Mouse (Mus musculus) lung, postnatal 0 days (tissue): ENCODE data around the gene Pradc1. TPM values are rescaled to one million over a fixed set of nuclear protein-coding genes. Genes with fewer than 3 reads are reported as not detected.
"Not testable (repeated sequence)": the region's sequence is repeated elsewhere in the genome, so short reads cannot be mapped to it uniquely, and the experiment has no call there.

Source experiments
- ATAC-seq: fragments of 200-750 bp; cut with Nextera tagmentation; 2 replicates; pipeline ENCODE4 v1.8.0; 2017; ENCODE audit warnings: moderate library complexity
- DNase-seq: peaks from one replicate; pipeline ENCODE4 v3.0.0-alpha.2; 2016; ENCODE audit warnings: low spot score
- H3K27ac ChIP-seq: fragments of 300-500 bp; sonication (generic); 2 replicates; pipeline ENCODE4 v1.5.1; 2014; ENCODE audit warnings: antibody characterized with exemption, mild to moderate bottlenecking, low read length, mixed read lengths
- H3K27me3 ChIP-seq: fragments of 300-500 bp; sonication (generic); replicated peaks from 2 replicates; pipeline ENCODE4 v1.6.1; 2014; ENCODE audit warnings: low read length, mixed read lengths; ENCODE audit not compliant: insufficient read depth
- H3K36me3 ChIP-seq: fragments of 300-500 bp; sonication (generic); 2 replicates; pipeline ENCODE4 v1.6.1; 2014; ENCODE audit warnings: low read length, mixed read lengths; ENCODE audit not compliant: insufficient read depth
- H3K4me1 ChIP-seq: fragments of 300-500 bp; sonication (generic); 2 replicates; pipeline ENCODE4 v1.6.1; 2014; ENCODE audit warnings: antibody characterized with exemption, low read depth, low read length, mixed read lengths; ENCODE audit not compliant: insufficient read depth
- H3K4me2 ChIP-seq: fragments of 300-500 bp; sonication (generic); replicated peaks from 2 replicates; pipeline ENCODE4 v1.6.1; 2014; ENCODE audit warnings: low read depth, mild to moderate bottlenecking, low read length, moderate library complexity, mixed read lengths
- H3K4me3 ChIP-seq: fragments of 300-500 bp; sonication (generic); 2 replicates; pipeline ENCODE4 v1.5.1; 2014; ENCODE audit warnings: low read depth, low read length
- H3K9ac ChIP-seq: fragments of 300-500 bp; sonication (generic); replicated peaks from 2 replicates; pipeline ENCODE4 v1.6.1; 2014; ENCODE audit warnings: low read depth, mild to moderate bottlenecking
- H3K9me3 ChIP-seq: fragments of 300-500 bp; sonication (generic); 2 replicates; pipeline ENCODE4 v1.6.1; 2016; ENCODE audit warnings: low read length, mixed read lengths
- CTCF ChIP-seq: IDR thresholded peaks from 2 replicates; pipeline ENCODE4 v1.5.1; 2016; ENCODE audit warnings: antibody characterized with exemption, mild to moderate bottlenecking
- EP300 ChIP-seq: IDR thresholded peaks from 2 replicates; pipeline ENCODE4 v1.6.1; 2016; ENCODE audit warnings: antibody characterized with exemption, mild to moderate bottlenecking, control low read depth
- WGBS: fragments of 180-500 bp; shearing (Covaris S2); extraction: QIAGEN DNeasy Blood & Tissue Kit; methylation state at CpG from one replicate; pipeline ENCODE4 v1.1.7; 2014; 5-methylcytosine and 5-hydroxymethylcytosine counted together
- polyA plus RNA-seq: library from polyadenylated mRNA; unstranded; fragments of >200 nt; fragmentation: Nextera tagmentation; extraction: Ambion mirVana; gene quantifications from 2 replicates; pipeline ENCODE4 v1.2.1, GENCODE M21; 2015

Pradc1 gene
- polyA plus RNA-seq, 1 experiment from 2014 or later, result 54.0 TPM

DNA sequence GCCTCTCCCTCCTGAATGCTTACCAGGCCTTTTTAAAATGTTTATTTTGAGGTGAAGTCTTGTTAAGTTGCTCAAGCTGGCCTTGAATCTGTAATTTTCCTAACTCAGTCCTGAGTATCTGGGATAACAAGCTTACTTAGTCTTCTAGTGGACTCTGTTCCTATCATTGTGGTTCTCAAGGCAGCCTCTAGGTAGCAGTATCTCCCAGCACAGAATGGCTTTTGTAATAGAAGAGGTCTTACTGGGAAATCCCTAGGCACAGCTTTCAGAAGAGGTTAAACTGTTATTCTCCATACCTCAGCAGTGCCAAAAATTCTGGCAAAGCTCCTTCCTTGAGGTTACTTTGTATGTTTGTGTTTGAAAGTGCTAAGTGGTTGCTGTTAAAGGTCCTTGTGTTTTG, 13.6 kb upstream of the Pradc1 start:
- no peaks in the 10 kb centered on the region for H3K27me3 ChIP-seq
- H3K36me3 ChIP-seq, result peaks cover 70% of the 10 kb centered on the region
- H3K27ac ChIP-seq, result no peak overlapping the region

GRCm38 (mm10) chr6:85459621-85460020, 7.9 kb upstream of the Pradc1 start:
- no peaks in the 10 kb centered on the region for H3K4me1 ChIP-seq
- TF ChIP-seq EP300 (no peak), CTCF (no peak)
- H3K36me3 ChIP-seq, result peaks cover 34% of the 10 kb centered on the region
- H3K27me3 ChIP-seq, result no peaks in the 10 kb centered on the region
- H3K27ac ChIP-seq, result no peak overlapping the region
- WGBS, result 78% methylated on average over 2 of the region's 2 CpGs
- H3K9ac ChIP-seq, result no peak overlapping the region
- no peak for ATAC-seq
- no peaks in the 10 kb centered on the region for H3K9me3 ChIP-seq
- no peak overlapping the region for H3K4me3 ChIP-seq
- H3K4me2 ChIP-seq, result no peak overlapping the region
- DNase-seq, result no peak

More for the DNA sequence above, 13.6 kb upstream of the Pradc1 start:
- DNase-seq (no peak), ATAC-seq (no peak)
- Histone ChIP-seq H3K4me2 (no peak overlapping the region), H3K9ac (no peak overlapping the region), H3K4me3 (no peak overlapping the region), H3K9me3 (no peaks in the 10 kb centered on the region), H3K4me1 (no peaks in the 10 kb centered on the region)
- peak; percentile 53 for TF ChIP-seq CTCF
- no peak for TF ChIP-seq EP300

DNA sequence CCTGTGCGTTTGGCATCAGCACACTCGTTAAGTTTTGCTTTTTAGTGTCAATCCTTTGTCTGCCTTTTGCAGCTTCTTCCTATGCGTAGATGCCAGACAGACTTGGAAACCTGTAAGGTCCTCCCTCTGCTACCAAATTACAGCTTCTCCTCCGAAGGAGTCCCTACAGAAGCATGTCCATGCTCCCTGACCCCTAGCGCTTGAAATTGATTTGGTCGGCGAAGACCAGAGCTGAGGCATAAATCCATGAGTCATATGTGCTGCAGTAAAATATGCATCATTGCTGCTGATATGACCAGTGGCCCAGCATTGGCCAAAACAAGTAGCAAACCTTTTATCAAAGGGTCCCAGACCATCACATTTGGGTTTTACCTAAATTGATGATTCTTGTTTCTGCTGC, 1.0 kb upstream of the Pradc1 start:
- ATAC-seq, result no peak
- Histone ChIP-seq H3K27me3 (no peaks in the 10 kb centered on the region), H3K9ac (peak overlapping the region; percentile 79), H3K27ac (peak overlapping the region; percentile 97; the same call in 1 of the 2 replicates), H3K9me3 (no peaks in the 10 kb centered on the region), H3K4me1 (peaks cover 16% of the 10 kb centered on the region; the same call in 1 of the 2 replicates), H3K4me2 (peak overlapping the region; percentile 98), H3K4me3 (peak overlapping the region; percentile 79), H3K36me3 (no peaks in the 10 kb centered on the region)
- TF ChIP-seq CTCF (0 out of 2 replicates have a peak, but pooled peaks have one; percentile 9), EP300 (no peak)
- WGBS, result 3% methylated on average over 7 of the region's 7 CpGs
- DNase-seq, result no peak

GRCm38 (mm10) chr6:85452411-85452665, 568 bp upstream of the Pradc1 start:
- Histone ChIP-seq H3K4me3 (peak overlapping the region; percentile 79), H3K27me3 (no peaks in the 10 kb centered on the region), H3K9me3 (no peaks in the 10 kb centered on the region), H3K4me1 (peaks cover 16% of the 10 kb centered on the region; the same call in 1 of the 2 replicates), H3K36me3 (no peaks in the 10 kb centered on the region), H3K4me2 (peak overlapping the region; percentile 98), H3K27ac (peak overlapping the region; percentile 97), H3K9ac (peak overlapping the region; percentile 79)
- TF ChIP-seq EP300 (no peak), CTCF (no peak)
- ATAC-seq, result no peak
- DNase-seq, result peak; percentile 34
- WGBS, result under 1% methylated on average over 15 of the region's 15 CpGs

GRCm38 (mm10) chr6:85450697-85451663, 790 bp downstream of the Pradc1 start, which contains the start of gene Cct7:
Gene Cct7 (plus strand): TSS chr6:85451514.
- H3K27ac ChIP-seq, result peak within 1 kb of the TSS; percentile 97
- peak within 1 kb of the TSS; percentile 79 for H3K4me3 ChIP-seq
- peak; percentile 94 for ATAC-seq
- 2% methylated on average over 86 of the region's 96 CpGs for WGBS
- peaks cover 8% of the 10 kb centered on the region; the same call in 1 of the 2 replicates for H3K36me3 ChIP-seq
- peak within 1 kb of the TSS; percentile 98 for H3K4me2 ChIP-seq
- DNase-seq, result peak; percentile 100
- no peaks in the 10 kb centered on the region for H3K27me3 ChIP-seq
- peak within 1 kb of the TSS; percentile 79 for H3K9ac ChIP-seq
- TF ChIP-seq EP300, result no peak
- TF ChIP-seq CTCF, result peak; percentile 72
- H3K4me1 ChIP-seq, result peaks cover 16% of the 10 kb centered on the region; the same call in 1 of the 2 replicates
- no peaks in the 10 kb centered on the region for H3K9me3 ChIP-seq

DNA sequence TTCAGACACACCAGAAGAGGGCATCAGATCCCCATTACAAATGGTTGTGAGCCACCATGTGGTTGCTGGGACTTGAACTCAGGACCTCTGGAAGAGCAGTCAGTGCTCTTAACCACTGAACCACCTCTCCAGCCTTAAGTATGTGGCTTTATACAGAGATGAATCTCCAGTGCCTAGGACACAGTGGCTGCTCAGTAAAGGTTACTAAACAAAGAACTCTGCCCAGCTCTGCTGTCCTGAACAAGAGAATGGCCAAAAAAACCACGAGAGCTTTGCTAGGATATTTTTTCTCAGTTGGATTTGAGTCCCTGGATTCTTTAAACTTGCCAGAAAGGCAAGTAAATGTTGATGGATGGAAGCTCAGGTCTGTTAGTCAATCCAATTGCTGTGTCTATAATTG, 1.6 kb downstream of the Pradc1 start:
- not testable (repeated sequence) for DNase-seq, H3K4me3 ChIP-seq, H3K27me3 ChIP-seq, H3K9ac ChIP-seq, H3K36me3 ChIP-seq, H3K27ac ChIP-seq, H3K9me3 ChIP-seq, ATAC-seq
- H3K4me1 ChIP-seq, result peaks cover 16% of the 10 kb centered on the region; the same call in 1 of the 2 replicates
- WGBS, result 49% methylated on average over 1 of the region's 1 CpGs
- H3K4me2 ChIP-seq, result peak overlapping the region; percentile 98; the same call in 1 of the 2 replicates
